In the genomic region with DNA sequence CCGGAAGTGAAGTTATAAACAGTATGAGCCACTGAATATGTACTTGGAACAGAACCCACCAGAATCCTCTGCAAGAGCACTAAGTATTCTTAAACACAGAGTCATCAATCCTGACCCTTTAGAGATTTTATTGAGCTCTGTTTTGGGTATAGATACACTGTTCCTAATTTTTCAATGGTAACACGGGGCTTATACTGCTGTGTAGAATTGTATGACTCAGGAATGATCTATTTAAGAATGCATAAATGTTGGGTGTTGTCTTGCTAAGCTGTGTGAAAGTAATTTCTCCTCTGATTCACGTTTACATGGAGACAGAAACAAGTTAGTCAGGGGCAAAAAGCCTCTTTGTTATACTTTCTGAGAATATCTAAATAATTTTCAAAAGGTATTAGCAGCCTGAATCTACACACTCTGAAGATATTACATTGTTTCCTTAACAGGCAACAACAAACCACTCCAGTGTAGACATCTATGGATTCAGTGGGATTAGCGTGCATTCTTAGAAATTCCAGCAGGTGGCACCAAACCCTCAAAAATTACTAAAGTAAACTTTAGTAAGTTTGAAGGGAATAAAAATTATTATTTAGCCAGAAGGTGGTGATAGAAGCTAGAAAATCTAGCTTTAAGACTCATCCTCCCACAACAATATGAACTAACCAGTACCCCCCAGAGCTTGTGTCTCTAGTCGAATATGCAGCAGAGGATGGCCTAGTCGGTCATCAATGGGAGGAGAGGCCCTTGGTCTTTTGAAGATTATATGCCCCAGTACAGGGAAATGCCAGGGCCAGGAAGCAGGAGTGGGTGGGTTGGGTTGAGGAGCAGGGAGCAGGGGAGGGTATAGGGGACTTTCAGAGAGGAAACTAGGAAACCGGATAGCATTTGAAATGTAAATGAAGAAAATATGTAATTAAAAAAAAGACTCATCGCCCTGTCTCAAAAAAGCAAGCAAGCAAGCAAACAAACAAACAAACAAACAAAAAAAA, we compare ENCODE assay signal across 10 mouse cellular contexts. TPM values are rescaled to one million over a fixed set of nuclear protein-coding genes. Genes with fewer than 3 reads are reported as not detected.
A peak's percentile ranks its signal among the peaks of the same experiment; 100 is the strongest.
DNase-seq lines count a peak whose midpoint lies in the region; ATAC-seq and TF ChIP-seq lines count a peak whose summit lies in the region.
"Had no signal": no experiment of that assay in that cellular context is flagged by ENCODE, and none has a peak within 500 bp of the region (broad histone marks: within the 10 kb centered on the region; RNA-seq: fewer than 3 reads in every experiment).

No protein-coding gene starts in this region.

- H3K27me3 ChIP-seq in heart, embryonic 12.5 days (replicated peaks): no peaks in the 10 kb centered on the region
- H3K27me3 ChIP-seq in CH12.LX (replicated peaks): no peaks in the 10 kb centered on the region
- no peaks in the 10 kb centered on the region for H3K27me3 ChIP-seq in midbrain, embryonic 14.5 days (ENCODE audit: control insufficient read depth, insufficient read depth, low read length)
- H3K27me3 ChIP-seq: limb, embryonic 12.5 days; stomach, embryonic 15.5 days had no signal

- no peak overlapping the region for H3K27ac ChIP-seq in heart, embryonic 12.5 days (ENCODE audit: poor library complexity, severe bottlenecking)
- H3K27ac ChIP-seq in CH12.LX (ENCODE audit: insufficient read depth, low read depth): no peak overlapping the region
- H3K27ac ChIP-seq in midbrain, embryonic 14.5 days (replicated peaks; ENCODE audit: low read depth, low read length): no peak overlapping the region
- H3K27ac ChIP-seq: limb, embryonic 12.5 days; stomach, embryonic 15.5 days had no signal

- no peak for TF ChIP-seq EP300 in CH12.LX (IDR thresholded peaks at IDR 0.05; ENCODE audit: low read length)

- TF ChIP-seq RAD21 in CH12.LX (IDR thresholded peaks at IDR 0.05; ENCODE audit: low read depth, low read length): peak; percentile 60

- no peaks in the 10 kb centered on the region for H3K79me2 ChIP-seq in CH12.LX (replicated peaks; ENCODE audit: control insufficient read depth, extremely low read depth, insufficient read depth, poor library complexity, severe bottlenecking)

- H3K9ac ChIP-seq in heart, embryonic 12.5 days: no peak overlapping the region
- no peak overlapping the region for H3K9ac ChIP-seq in CH12.LX (ENCODE audit: insufficient read depth, low read depth)
- H3K9ac ChIP-seq in midbrain, embryonic 14.5 days (replicated peaks; ENCODE audit: low read length): no peak overlapping the region
- H3K9ac ChIP-seq: limb, embryonic 12.5 days; stomach, embryonic 15.5 days had no signal

- no peak overlapping the region for H3K4me2 ChIP-seq in heart, embryonic 12.5 days
- no peak overlapping the region for H3K4me2 ChIP-seq in CH12.LX (ENCODE audit: insufficient read depth, low read depth, poor library complexity, severe bottlenecking)
- H3K4me2 ChIP-seq in midbrain, embryonic 14.5 days (ENCODE audit: low read length): no peak overlapping the region
- H3K4me2 ChIP-seq: limb, embryonic 12.5 days; stomach, embryonic 15.5 days had no signal

- no peak for TF ChIP-seq POLR2A in CH12.LX (IDR thresholded peaks at IDR 0.05; ENCODE audit: low read depth, low read length)

- peak in 1 of 2 experiments; percentile 57; a peak in 2 of 4 replicates for TF ChIP-seq CTCF in CH12.LX (conservative IDR thresholded peaks at IDR 0.05 in 1 of 2, IDR thresholded peaks at IDR 0.05 in 1 of 2; ENCODE audit: low read depth in 2 of 2, low read length in 2 of 2)

- dilution Hi-C loops in CH12.LX (cut with MboI; ENCODE audit: extremely low pct_ligation_motif_present, extremely low pct_unique_long_range_greater_than_20kb, low sequenced_read_pairs): no loop called here

- peak; percentile 6 for DNase-seq in heart, adult 8-10 months (ENCODE audit: low spot score)
- DNase-seq in CH12.LX (ENCODE audit: extremely low read depth): peak; percentile 3
- peak; percentile 13 to 41 for DNase-seq in adrenal gland, postnatal 36 days
- peak; percentile 14 to 85 for DNase-seq in frontal cortex, adult 2 months (ENCODE audit: extremely low spot score in 1 of 2, low spot score in 1 of 2)
- peak; percentile 29 for DNase-seq in layer of hippocampus, adult 9-10 months (ENCODE audit: low spot score)
- DNase-seq in midbrain, embryonic 14.5 days: peak; percentile 93
- DNase-seq in thymus, postnatal 10 days (ENCODE audit: low spot score in 2 of 2): no peak

- ATAC-seq in heart, embryonic 12.5 days (ENCODE audit: insufficient number of reproducible peaks, low FRiP score): no peak
- peak; percentile 58; the same call in 1 of the 2 replicates for ATAC-seq in midbrain, embryonic 14.5 days (ENCODE audit: low FRiP score, low TSS enrichment)

- H3K4me1 ChIP-seq in heart, embryonic 12.5 days (replicated peaks): no peaks in the 10 kb centered on the region
- no peaks in the 10 kb centered on the region for H3K4me1 ChIP-seq in CH12.LX (ENCODE audit: control insufficient read depth in 1 of 2, insufficient read depth in 2 of 2)
- H3K4me1 ChIP-seq in midbrain, embryonic 14.5 days (ENCODE audit: control insufficient read depth, insufficient read depth, low read length): no peaks in the 10 kb centered on the region
- H3K4me1 ChIP-seq: limb, embryonic 12.5 days; stomach, embryonic 15.5 days had no signal

- in situ Hi-C loops in CH12.LX (cut with MboI; ENCODE audit: low pct_ligation_motif_present, low pct_unique_long_range_greater_than_20kb, low sequenced_read_pairs): no loop called here

- no peaks in the 10 kb centered on the region for H3K9me3 ChIP-seq in heart, embryonic 12.5 days (replicated peaks)
- no peaks in the 10 kb centered on the region for H3K9me3 ChIP-seq in CH12.LX (replicated peaks; ENCODE audit: low read length)
- no peaks in the 10 kb centered on the region for H3K9me3 ChIP-seq in midbrain, embryonic 14.5 days (ENCODE audit: control insufficient read depth, low read length)
- H3K9me3 ChIP-seq: limb, embryonic 12.5 days; stomach, embryonic 15.5 days had no signal

- H3K4me3 ChIP-seq in heart, embryonic 12.5 days: no peak overlapping the region
- no peak overlapping the region for H3K4me3 ChIP-seq in CH12.LX (replicated peaks in 1 of 3; ENCODE audit: low read depth in 2 of 3, low read length in 2 of 3, poor library complexity in 1 of 3)
- H3K4me3 ChIP-seq in midbrain, embryonic 14.5 days (replicated peaks; ENCODE audit: low read depth, low read length): no peak overlapping the region
- H3K4me3 ChIP-seq: limb, embryonic 12.5 days; stomach, embryonic 15.5 days had no signal

- H3K36me3 ChIP-seq in heart, embryonic 12.5 days: no peaks in the 10 kb centered on the region
- no peaks in the 10 kb centered on the region for H3K36me3 ChIP-seq in CH12.LX (replicated peaks in 1 of 2; ENCODE audit: control insufficient read depth in 1 of 2, insufficient read depth in 1 of 2, low read length in 1 of 2)
- no peaks in the 10 kb centered on the region for H3K36me3 ChIP-seq in midbrain, embryonic 14.5 days (ENCODE audit: control insufficient read depth, insufficient read depth, low read length)
- H3K36me3 ChIP-seq: limb, embryonic 12.5 days; stomach, embryonic 15.5 days had no signal

- 46% methylated on average over 8 of the region's 8 CpGs for WGBS in heart, embryonic 12.5 days
- 50% methylated on average over 8 of the region's 8 CpGs for WGBS in midbrain, embryonic 14.5 days

TF ChIP-seq in CH12.LX, 34 proteins besides CTCF, POLR2A, EP300 and RAD21:
- TF ChIP-seq SMC3 (IDR thresholded peaks at IDR 0.05; ENCODE audit: low read depth, low read length) (0 out of 2 replicates have a peak, but pooled peaks have one; percentile 21), ELF1 (IDR thresholded peaks at IDR 0.05; ENCODE audit: low read depth, low read length) (no peak)

RNA-seq across cellular contexts. Expression of gene 1700015G11Rik, which starts 22.4 kb away (rescaled TPM):
- not detected for total RNA-seq in heart, adult 8-10 months (2022)
- polyA plus RNA-seq in heart, embryonic 12.5 days (2016; fragmentation: Nextera tagmentation; extraction: Ambion mirVana): not detected in 2 replicates
- total RNA-seq in CH12.LX (2012; rRNA removed) (not detected in 2 replicates), CH12.LX (2014; rRNA removed) (not detected in 2 replicates)
- not detected in 2 replicates for polyA plus RNA-seq in CH12.LX (2012; ENCODE audit: insufficient read length, low read depth)
- total RNA-seq in adrenal gland, postnatal 36 days (2021): not detected
- polyA plus RNA-seq in frontal cortex, adult 2 months (2012; rRNA removed): not detected in 2 replicates
- polyA plus RNA-seq in midbrain, embryonic 14.5 days (2014; fragmentation: Nextera tagmentation; extraction: Ambion mirVana): not detected in 2 replicates
- polyA plus RNA-seq: limb, embryonic 12.5 days; stomach, embryonic 15.5 days had no signal

RNA-seq across cellular contexts. Expression of gene Svip, which starts 32.1 kb away (rescaled TPM):
- total RNA-seq in heart, adult 8-10 months (2022): 10 to 100 TPM; 25.0 to 32.3 (median 28.9) TPM
- 12.0 and 14.0 TPM in 2 replicates for polyA plus RNA-seq in heart, embryonic 12.5 days (2016; fragmentation: Nextera tagmentation; extraction: Ambion mirVana)
- total RNA-seq in CH12.LX (2012; rRNA removed) (not detected in 2 replicates), CH12.LX (2014; rRNA removed) (not detected in 2 replicates)
- polyA plus RNA-seq in CH12.LX (2012; ENCODE audit: insufficient read length, low read depth): not detected in 2 replicates
- total RNA-seq in adrenal gland, postnatal 36 days (2021): 10 to 100 TPM; 20.3 to 26.0 TPM
- polyA plus RNA-seq in frontal cortex, adult 2 months (2012; rRNA removed): 39.0 and 40.0 TPM in 2 replicates
- polyA plus RNA-seq in midbrain, embryonic 14.5 days (2014; fragmentation: Nextera tagmentation; extraction: Ambion mirVana): 21.3 and 22.4 TPM in 2 replicates

Comparison
In these comparisons a context has a peak if more than half of its experiments do, and no peak if none do; other contexts are left out.
1. DNase-seq: peak in heart, adult 8-10 months (single experiment), CH12.LX (single experiment), adrenal gland, postnatal 36 days (2 of 2), frontal cortex, adult 2 months (2 of 2), layer of hippocampus, adult 9-10 months (single experiment) and midbrain, embryonic 14.5 days (single experiment); none in thymus, postnatal 10 days (0 of 2).
2. RNA of gene Svip, which starts 32.1 kb away (polyA plus RNA-seq): 39.0 to 40.0 TPM in frontal cortex, adult 2 months, 21.3 to 22.4 TPM in midbrain, embryonic 14.5 days and 12.0 to 14.0 TPM in heart, embryonic 12.5 days; not detected in CH12.LX; every median in the first group is over 10 times any median in the second.